Mouse (Mus musculus): Measurements from ENCODE around the gene Morc2a. TPM values are rescaled to one million over a fixed set of nuclear protein-coding genes. Genes with fewer than 3 reads are reported as not detected.

Gene Morc2a
- polyA plus RNA-seq, 1 experiment = 22.6 TPM

DNA sequence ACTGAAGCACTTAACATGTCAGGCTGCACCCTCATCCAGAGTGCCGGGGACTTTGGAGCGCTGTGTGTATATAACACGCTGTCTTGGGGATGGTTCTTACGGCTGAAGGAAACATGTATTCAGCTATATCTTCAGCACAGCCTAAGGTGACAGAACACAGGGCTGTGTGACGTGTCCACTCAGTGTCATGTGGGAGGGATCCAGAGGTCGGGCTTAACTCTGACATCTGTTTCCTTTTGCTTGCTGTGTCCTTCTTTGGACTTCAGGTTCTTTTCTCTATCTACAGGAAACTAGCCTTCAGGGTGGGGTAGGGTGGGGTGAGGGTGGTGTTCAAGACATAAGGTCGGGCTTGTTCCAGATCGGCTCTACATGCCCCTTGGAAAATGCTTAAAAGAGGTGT lies 58.1 kb downstream of the Morc2a start:
- TF ChIP-seq CTCF (IDR thresholded peaks at IDR 0.05; ENCODE audit: borderline replicate concordance, control insufficient read depth, extremely low read depth, insufficient read depth, low read length, poor library complexity) (no peak), POLR2A (IDR thresholded peaks at IDR 0.05; ENCODE audit: control insufficient read depth, extremely low read depth, insufficient read depth, low read length, poor library complexity) (no peak)
- WGBS = 79% methylated on average over 8 of the region's 8 CpGs

GRCm38 (mm10) chr11:3710203-3710602 lies 61.2 kb downstream of the Morc2a start:
- no peak for DNase-seq
- no peaks in the 10 kb centered on the region for H3K4me1 ChIP-seq (replicated peaks; ENCODE audit: control insufficient read depth, insufficient read depth, low read length)
- no peak overlapping the region for H3K4me3 ChIP-seq (ENCODE audit: control insufficient read depth, insufficient read depth, low read length)
- H3K27me3 ChIP-seq (ENCODE audit: control insufficient read depth, insufficient read depth, low read length) = no peaks in the 10 kb centered on the region
- TF ChIP-seq POLR2A (IDR thresholded peaks at IDR 0.05; ENCODE audit: control insufficient read depth, extremely low read depth, insufficient read depth, low read length, poor library complexity) (no peak), CTCF (IDR thresholded peaks at IDR 0.05; ENCODE audit: borderline replicate concordance, control insufficient read depth, extremely low read depth, insufficient read depth, low read length, poor library complexity) (no peak)
- no peaks in the 10 kb centered on the region for H3K36me3 ChIP-seq (ENCODE audit: control insufficient read depth, insufficient read depth, low read length)
- WGBS = 81% methylated on average over 14 of the region's 14 CpGs
- H3K27ac ChIP-seq (ENCODE audit: control insufficient read depth, insufficient read depth, low read length) = no peak overlapping the region

More for the DNA sequence above, 58.1 kb downstream of the Morc2a start:
- Histone ChIP-seq H3K4me3 (ENCODE audit: control insufficient read depth, insufficient read depth, low read length) (no peak overlapping the region), H3K4me1 (replicated peaks; ENCODE audit: control insufficient read depth, insufficient read depth, low read length) (no peaks in the 10 kb centered on the region), H3K27ac (ENCODE audit: control insufficient read depth, insufficient read depth, low read length) (no peak overlapping the region), H3K36me3 (ENCODE audit: control insufficient read depth, insufficient read depth, low read length) (no peaks in the 10 kb centered on the region), H3K27me3 (ENCODE audit: control insufficient read depth, insufficient read depth, low read length) (no peaks in the 10 kb centered on the region)
- DNase-seq = no peak

DNA sequence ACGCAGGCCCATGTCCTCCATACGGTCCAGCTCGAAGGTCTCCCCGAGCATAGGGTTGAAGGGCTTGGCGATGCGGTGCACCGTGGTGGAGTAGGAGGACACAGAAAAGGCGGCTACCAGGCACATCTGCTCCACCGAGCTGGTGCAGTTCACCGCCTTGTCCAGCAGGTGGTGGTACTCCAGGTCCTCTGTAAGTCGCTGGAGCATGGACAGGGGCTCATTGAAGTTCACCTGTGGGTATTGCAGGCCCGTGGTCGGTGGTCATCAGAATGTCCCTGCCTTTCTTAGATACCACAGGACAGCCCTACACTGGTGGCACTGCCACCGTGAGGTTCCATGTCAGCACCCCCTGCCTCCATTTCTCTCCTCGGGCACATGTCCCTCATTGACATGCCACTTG lies 65.5 kb downstream of the Morc2a start:
- no peaks in the 10 kb centered on the region for H3K27me3 ChIP-seq (ENCODE audit: control insufficient read depth, insufficient read depth, low read length)
- H3K36me3 ChIP-seq (ENCODE audit: control insufficient read depth, insufficient read depth, low read length) = no peaks in the 10 kb centered on the region
- WGBS = 29% methylated on average over 15 of the region's 15 CpGs
- TF ChIP-seq CTCF (IDR thresholded peaks at IDR 0.05; ENCODE audit: borderline replicate concordance, control insufficient read depth, extremely low read depth, insufficient read depth, low read length, poor library complexity) = peak; percentile 77
- TF ChIP-seq POLR2A (IDR thresholded peaks at IDR 0.05; ENCODE audit: control insufficient read depth, extremely low read depth, insufficient read depth, low read length, poor library complexity) = no peak
- no peak overlapping the region for H3K4me3 ChIP-seq (ENCODE audit: control insufficient read depth, insufficient read depth, low read length)
- H3K4me1 ChIP-seq (replicated peaks; ENCODE audit: control insufficient read depth, insufficient read depth, low read length) = no peaks in the 10 kb centered on the region
- peak; percentile 55 for DNase-seq
- H3K27ac ChIP-seq (ENCODE audit: control insufficient read depth, insufficient read depth, low read length) = no peak overlapping the region

- 81% methylated on average over 6 of the region's 6 CpGs for WGBS
- Histone ChIP-seq H3K27ac (ENCODE audit: control insufficient read depth, insufficient read depth, low read length) (no peak overlapping the region), H3K36me3 (ENCODE audit: control insufficient read depth, insufficient read depth, low read length) (no peaks in the 10 kb centered on the region), H3K4me3 (ENCODE audit: control insufficient read depth, insufficient read depth, low read length) (no peak overlapping the region), H3K4me1 (replicated peaks; ENCODE audit: control insufficient read depth, insufficient read depth, low read length) (no peaks in the 10 kb centered on the region), H3K27me3 (ENCODE audit: control insufficient read depth, insufficient read depth, low read length) (no peaks in the 10 kb centered on the region)
- TF ChIP-seq CTCF (IDR thresholded peaks at IDR 0.05; ENCODE audit: borderline replicate concordance, control insufficient read depth, extremely low read depth, insufficient read depth, low read length, poor library complexity) = no peak
- TF ChIP-seq POLR2A (IDR thresholded peaks at IDR 0.05; ENCODE audit: control insufficient read depth, extremely low read depth, insufficient read depth, low read length, poor library complexity) = no peak
- DNase-seq = no peak
These were observed 67.7 kb downstream of the Morc2a start for GRCm38 (mm10) chr11:3716662-3717061.

DNA sequence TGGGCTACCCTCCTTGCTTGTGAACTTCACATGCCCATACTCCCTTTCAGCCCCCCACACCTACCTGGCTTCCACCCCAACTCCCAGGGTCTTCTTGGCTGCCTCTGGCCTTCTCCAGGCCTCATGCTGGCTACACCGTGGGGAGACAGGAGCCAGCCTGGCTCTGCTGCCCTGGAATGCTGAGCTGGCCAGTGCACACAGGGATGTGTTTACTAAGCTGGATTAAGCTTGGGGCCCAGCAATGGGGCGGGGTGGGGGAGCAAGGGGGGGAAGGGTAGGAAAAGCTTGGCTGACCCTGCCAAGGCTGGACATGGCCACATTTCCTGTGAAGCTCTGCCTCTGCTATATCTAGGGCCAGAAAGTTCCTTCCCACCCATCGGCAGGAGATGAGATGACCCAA lies 73.0 kb downstream of the Morc2a start:
- Histone ChIP-seq H3K27me3 (ENCODE audit: control insufficient read depth, insufficient read depth, low read length) (no peaks in the 10 kb centered on the region), H3K36me3 (ENCODE audit: control insufficient read depth, insufficient read depth, low read length) (no peaks in the 10 kb centered on the region), H3K4me1 (replicated peaks; ENCODE audit: control insufficient read depth, insufficient read depth, low read length) (no peaks in the 10 kb centered on the region), H3K27ac (ENCODE audit: control insufficient read depth, insufficient read depth, low read length) (no peak overlapping the region), H3K4me3 (ENCODE audit: control insufficient read depth, insufficient read depth, low read length) (no peak overlapping the region)
- 85% methylated on average over 3 of the region's 3 CpGs for WGBS
- DNase-seq = no peak
- TF ChIP-seq POLR2A (IDR thresholded peaks at IDR 0.05; ENCODE audit: control insufficient read depth, extremely low read depth, insufficient read depth, low read length, poor library complexity) = no peak
- no peak for TF ChIP-seq CTCF (IDR thresholded peaks at IDR 0.05; ENCODE audit: borderline replicate concordance, control insufficient read depth, extremely low read depth, insufficient read depth, low read length, poor library complexity)

DNA sequence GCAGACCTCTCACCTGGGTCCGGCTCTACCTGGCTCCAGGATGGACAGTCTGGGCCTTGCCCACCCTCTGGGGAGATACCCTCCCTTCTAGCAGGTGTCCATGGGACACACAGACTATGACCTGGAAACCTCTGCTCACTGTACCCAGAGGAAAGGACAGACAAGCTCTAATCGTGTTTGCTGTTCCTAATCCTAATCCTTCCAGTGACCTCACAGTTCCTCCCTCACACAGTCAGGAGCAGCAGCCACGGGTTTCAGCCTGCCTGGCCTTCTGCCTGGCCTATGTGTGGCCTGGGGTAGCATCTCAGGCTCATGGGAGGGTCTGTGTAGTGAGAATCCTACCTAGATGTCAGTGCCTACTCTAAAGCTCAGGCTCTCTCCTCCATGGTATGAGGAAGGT lies 73.9 kb downstream of the Morc2a start:
- Histone ChIP-seq H3K27me3 (ENCODE audit: control insufficient read depth, insufficient read depth, low read length) (no peaks in the 10 kb centered on the region), H3K27ac (ENCODE audit: control insufficient read depth, insufficient read depth, low read length) (no peak overlapping the region), H3K36me3 (ENCODE audit: control insufficient read depth, insufficient read depth, low read length) (no peaks in the 10 kb centered on the region), H3K4me3 (ENCODE audit: control insufficient read depth, insufficient read depth, low read length) (no peak overlapping the region), H3K4me1 (replicated peaks; ENCODE audit: control insufficient read depth, insufficient read depth, low read length) (no peaks in the 10 kb centered on the region)
- 65% methylated on average over 3 of the region's 3 CpGs for WGBS
- TF ChIP-seq CTCF (IDR thresholded peaks at IDR 0.05; ENCODE audit: borderline replicate concordance, control insufficient read depth, extremely low read depth, insufficient read depth, low read length, poor library complexity) (no peak), POLR2A (IDR thresholded peaks at IDR 0.05; ENCODE audit: control insufficient read depth, extremely low read depth, insufficient read depth, low read length, poor library complexity) (no peak)
- no peak for DNase-seq

DNA sequence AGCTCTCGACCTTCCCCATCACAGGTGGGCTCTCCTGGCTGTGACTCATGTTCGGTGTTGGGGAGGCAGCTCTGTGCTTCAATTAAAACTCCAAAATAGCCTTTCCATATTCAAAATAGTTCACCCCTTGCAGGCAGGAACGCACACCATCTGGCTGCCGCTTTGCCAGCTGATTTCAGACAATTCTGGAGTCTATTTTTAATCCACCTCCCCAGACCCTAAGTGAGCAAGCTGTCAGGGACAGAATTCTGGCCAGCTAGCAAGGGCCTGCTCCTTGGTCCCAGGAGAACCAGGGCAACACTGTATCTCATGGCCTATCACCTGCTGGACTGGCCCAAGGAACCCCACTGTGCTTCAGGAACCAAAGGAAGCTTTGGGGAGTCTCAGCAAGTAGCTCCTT lies 74.9 kb downstream of the Morc2a start:
- DNase-seq = no peak
- Histone ChIP-seq H3K4me3 (ENCODE audit: control insufficient read depth, insufficient read depth, low read length) (no peak overlapping the region), H3K4me1 (replicated peaks; ENCODE audit: control insufficient read depth, insufficient read depth, low read length) (no peaks in the 10 kb centered on the region), H3K36me3 (ENCODE audit: control insufficient read depth, insufficient read depth, low read length) (no peaks in the 10 kb centered on the region), H3K27ac (ENCODE audit: control insufficient read depth, insufficient read depth, low read length) (no peak overlapping the region), H3K27me3 (ENCODE audit: control insufficient read depth, insufficient read depth, low read length) (no peaks in the 10 kb centered on the region)
- TF ChIP-seq CTCF (IDR thresholded peaks at IDR 0.05; ENCODE audit: borderline replicate concordance, control insufficient read depth, extremely low read depth, insufficient read depth, low read length, poor library complexity) = no peak
- TF ChIP-seq POLR2A (IDR thresholded peaks at IDR 0.05; ENCODE audit: control insufficient read depth, extremely low read depth, insufficient read depth, low read length, poor library complexity) = no peak
- 75% methylated on average over 4 of the region's 4 CpGs for WGBS
